Mouse (Mus musculus): Measurements from ENCODE around the gene Stx2.

DNA sequence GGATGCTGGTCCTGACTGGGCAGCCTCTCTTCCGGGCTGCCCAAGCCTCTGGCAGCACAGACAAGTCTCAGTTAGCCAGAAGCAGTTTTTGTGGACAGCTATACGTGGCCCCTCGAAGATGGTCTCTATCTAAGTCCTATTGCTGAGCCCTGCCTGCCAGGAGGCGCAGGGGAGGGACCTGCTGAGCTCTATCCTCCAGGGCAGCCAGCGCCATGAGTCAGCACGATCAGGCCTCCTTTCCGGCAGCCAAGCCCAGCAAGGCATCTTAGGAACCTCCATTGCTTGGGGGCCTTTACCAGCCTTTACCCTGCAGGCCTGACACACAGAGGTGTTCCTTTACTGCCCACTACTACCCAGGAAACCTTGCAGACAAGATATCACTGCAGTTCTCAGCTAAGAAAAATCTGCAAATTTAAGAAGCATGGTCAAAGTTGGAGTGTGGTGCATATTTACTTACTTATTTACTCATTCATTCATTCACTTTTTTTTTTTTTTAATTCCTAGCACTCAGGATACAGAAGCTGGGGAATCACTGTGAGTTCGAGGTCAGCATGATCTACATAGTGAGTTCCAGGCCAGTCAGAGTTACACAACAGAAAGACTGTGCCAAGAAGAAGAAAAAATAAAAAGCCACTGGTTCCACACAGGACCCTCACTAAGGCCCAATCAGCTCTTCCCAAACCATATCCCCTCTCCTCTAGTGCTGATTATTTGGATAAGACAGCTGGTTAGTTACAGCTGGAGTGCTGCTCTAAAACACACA, 7.5 kb downstream of the Stx2 start:
- TF ChIP-seq CTCF (IDR thresholded peaks at IDR 0.05; ENCODE audit: low read depth) = no peak
- no peak for TF ChIP-seq EP300 (IDR thresholded peaks at IDR 0.05; ENCODE audit: low read depth)
